Mouse (Mus musculus) neural tube, embryonic 13.5 days (tissue): ENCODE measurements around the gene Gpc6. TPM values are rescaled to one million over a fixed set of nuclear protein-coding genes. Genes with fewer than 3 reads are reported as not detected.

ENCODE experiments used
- ATAC-seq: fragments of 200-750 bp; cut with Nextera tagmentation; 2 replicates; pipeline ENCODE4 v1.8.0; 2017; ENCODE audit warnings: low read depth, mild to moderate bottlenecking, moderate TSS enrichment, moderate library complexity
- H3K27ac ChIP-seq: fragments of 300-500 bp; sonication (generic); replicated peaks from 2 replicates; pipeline ENCODE4 v1.5.1; 2015; ENCODE audit warnings: moderate library complexity, mild to moderate bottlenecking, inconsistent platforms
- H3K27me3 ChIP-seq: fragments of 300-500 bp; sonication (generic); 2 replicates; pipeline ENCODE4 v1.6.1; 2015; ENCODE audit warnings: mild to moderate bottlenecking, inconsistent platforms
- H3K36me3 ChIP-seq: fragments of 300-500 bp; sonication (generic); 2 replicates; pipeline ENCODE4 v1.6.1; 2015; ENCODE audit warnings: mild to moderate bottlenecking, inconsistent platforms
- H3K4me1 ChIP-seq: fragments of 300-500 bp; sonication (generic); replicated peaks from 2 replicates; pipeline ENCODE4 v1.6.1; 2015; ENCODE audit warnings: inconsistent platforms
- H3K4me2 ChIP-seq: fragments of 300-500 bp; sonication (generic); 2 replicates; pipeline ENCODE4 v1.6.1; 2015; ENCODE audit warnings: inconsistent platforms, mild to moderate bottlenecking, moderate library complexity
- H3K4me3 ChIP-seq: fragments of 300-500 bp; sonication (generic); 2 replicates; pipeline ENCODE4 v1.5.1; 2015; ENCODE audit warnings: mild to moderate bottlenecking, inconsistent platforms
- H3K9ac ChIP-seq: fragments of 300-500 bp; sonication (generic); 2 replicates; pipeline ENCODE4 v1.6.1; 2015; ENCODE audit warnings: moderate library complexity, mild to moderate bottlenecking, inconsistent platforms
- H3K9me3 ChIP-seq: fragments of 300-500 bp; sonication (generic); 2 replicates; pipeline ENCODE4 v1.6.1; 2016; ENCODE audit warnings: inconsistent platforms
- WGBS: fragments of 180-500 bp; shearing (Covaris S2); methylation state at CpG from one replicate; pipeline ENCODE4 v1.1.7; 2015; 5-methylcytosine and 5-hydroxymethylcytosine counted together
- polyA plus RNA-seq: library from polyadenylated mRNA; unstranded; fragments of >200 nt; fragmentation: Nextera tagmentation; extraction: Ambion mirVana; gene quantifications from 2 replicates; pipeline ENCODE4 v1.2.1, GENCODE M21; 2015

Gpc6 gene
- polyA plus RNA-seq, 1 experiment from 2014 or later = 22.1 TPM

- no peak for ATAC-seq
- Histone ChIP-seq H3K4me2 (no peak overlapping the region), H3K4me1 (peaks cover 26% of the 10 kb centered on the region), H3K27ac (no peak overlapping the region), H3K9ac (no peak overlapping the region), H3K27me3 (no peaks in the 10 kb centered on the region), H3K36me3 (no peaks in the 10 kb centered on the region), H3K4me3 (no peak overlapping the region), H3K9me3 (no peaks in the 10 kb centered on the region)
- WGBS = 19% methylated on average over 4 of the region's 4 CpGs
Measured at GRCm38 (mm10) chr14:117015333-117015922, 90.3 kb downstream of the Gpc6 start.

- Histone ChIP-seq H3K9me3 (no peaks in the 10 kb centered on the region), H3K4me3 (no peak overlapping the region), H3K4me2 (no peak overlapping the region), H3K27ac (no peak overlapping the region), H3K9ac (no peak overlapping the region), H3K4me1 (peaks cover 12% of the 10 kb centered on the region), H3K27me3 (no peaks in the 10 kb centered on the region), H3K36me3 (no peaks in the 10 kb centered on the region)
- WGBS = 65% methylated on average over 5 of the region's 5 CpGs
- ATAC-seq = no peak
Measured at GRCm38 (mm10) chr14:117022180-117022799, 97.2 kb downstream of the Gpc6 start.

- no peak for ATAC-seq
Measured at GRCm38 (mm10) chr14:117034146-117034545, 109.0 kb downstream of the Gpc6 start.

GRCm38 (mm10) chr14:117041017-117041416 lies 115.9 kb downstream of the Gpc6 start:
- peak; percentile 47; the same call in 1 of the 2 replicates for ATAC-seq
- WGBS = 57% methylated on average over 5 of the region's 5 CpGs
- Histone ChIP-seq H3K4me2 (no peak overlapping the region), H3K27me3 (no peaks in the 10 kb centered on the region), H3K9ac (no peak overlapping the region), H3K4me3 (no peak overlapping the region), H3K36me3 (no peaks in the 10 kb centered on the region), H3K27ac (no peak overlapping the region), H3K9me3 (no peaks in the 10 kb centered on the region), H3K4me1 (no peaks in the 10 kb centered on the region)

More at GRCm38 (mm10) chr14:117034146-117034545, 109.0 kb downstream of the Gpc6 start:
- H3K4me2 ChIP-seq = no peak overlapping the region
- H3K9ac ChIP-seq = no peak overlapping the region
- H3K36me3 ChIP-seq = no peaks in the 10 kb centered on the region
- H3K4me1 ChIP-seq = no peaks in the 10 kb centered on the region
- no peaks in the 10 kb centered on the region for H3K9me3 ChIP-seq
- H3K27ac ChIP-seq = no peak overlapping the region
- H3K27me3 ChIP-seq = no peaks in the 10 kb centered on the region
- H3K4me3 ChIP-seq = no peak overlapping the region
- WGBS = 76% methylated on average over 4 of the region's 4 CpGs

GRCm38 (mm10) chr14:117048951-117049350 lies 123.8 kb downstream of the Gpc6 start:
- H3K27ac ChIP-seq = no peak overlapping the region
- no peaks in the 10 kb centered on the region for H3K36me3 ChIP-seq
- ATAC-seq = no peak
- H3K4me2 ChIP-seq = no peak overlapping the region
- no peaks in the 10 kb centered on the region for H3K27me3 ChIP-seq
- 20% methylated on average over 2 of the region's 2 CpGs for WGBS
- no peaks in the 10 kb centered on the region for H3K9me3 ChIP-seq
- no peak overlapping the region for H3K4me3 ChIP-seq
- peaks cover 37% of the 10 kb centered on the region for H3K4me1 ChIP-seq
- no peak overlapping the region for H3K9ac ChIP-seq

GRCm38 (mm10) chr14:117050877-117051276 lies 125.8 kb downstream of the Gpc6 start:
- Histone ChIP-seq H3K9ac (no peak overlapping the region), H3K9me3 (no peaks in the 10 kb centered on the region), H3K4me2 (no peak overlapping the region), H3K27me3 (no peaks in the 10 kb centered on the region), H3K27ac (no peak overlapping the region), H3K4me1 (peaks cover 37% of the 10 kb centered on the region), H3K36me3 (no peaks in the 10 kb centered on the region), H3K4me3 (no peak overlapping the region)
- ATAC-seq = no peak
- 68% methylated on average over 8 of the region's 8 CpGs for WGBS

GRCm38 (mm10) chr14:117053361-117053760 lies 128.2 kb downstream of the Gpc6 start:
- H3K4me3 ChIP-seq = no peak overlapping the region
- no peak overlapping the region for H3K9ac ChIP-seq
- H3K4me1 ChIP-seq = peaks cover 37% of the 10 kb centered on the region
- no peaks in the 10 kb centered on the region for H3K27me3 ChIP-seq
- no peak overlapping the region for H3K4me2 ChIP-seq
- ATAC-seq = no peak
- no peak overlapping the region; the same call in 1 of the 2 replicates for H3K27ac ChIP-seq
- no peaks in the 10 kb centered on the region for H3K9me3 ChIP-seq
- H3K36me3 ChIP-seq = no peaks in the 10 kb centered on the region
- 50% methylated on average over 6 of the region's 6 CpGs for WGBS

- no peaks in the 10 kb centered on the region for H3K27me3 ChIP-seq
- no peak overlapping the region for H3K4me2 ChIP-seq
- WGBS = 70% methylated on average over 2 of the region's 2 CpGs
- H3K9me3 ChIP-seq = no peaks in the 10 kb centered on the region
- H3K27ac ChIP-seq = no peak overlapping the region
- H3K36me3 ChIP-seq = no peaks in the 10 kb centered on the region
- H3K9ac ChIP-seq = no peak overlapping the region
- H3K4me1 ChIP-seq = peaks cover 25% of the 10 kb centered on the region
- H3K4me3 ChIP-seq = no peak overlapping the region
- ATAC-seq = no peak
Measured at GRCm38 (mm10) chr14:117055134-117055533, 130.0 kb downstream of the Gpc6 start.

GRCm38 (mm10) chr14:117061078-117061477 lies 136.0 kb downstream of the Gpc6 start:
- Histone ChIP-seq H3K27me3 (no peaks in the 10 kb centered on the region), H3K27ac (no peak overlapping the region), H3K4me1 (0 out of 2 replicates have a peak, but pooled peaks cover 3% of the 10 kb centered on the region), H3K36me3 (no peaks in the 10 kb centered on the region), H3K4me3 (no peak overlapping the region), H3K4me2 (no peak overlapping the region), H3K9me3 (no peaks in the 10 kb centered on the region), H3K9ac (no peak overlapping the region)
- 35% methylated on average over 2 of the region's 2 CpGs for WGBS
- ATAC-seq = no peak

- Histone ChIP-seq H3K27ac (no peak overlapping the region), H3K4me2 (no peak overlapping the region), H3K4me1 (0 out of 2 replicates have a peak, but pooled peaks cover 3% of the 10 kb centered on the region), H3K9ac (no peak overlapping the region), H3K4me3 (no peak overlapping the region), H3K27me3 (no peaks in the 10 kb centered on the region), H3K36me3 (no peaks in the 10 kb centered on the region), H3K9me3 (no peaks in the 10 kb centered on the region)
- no peak for ATAC-seq
- WGBS = 64% methylated on average over 2 of the region's 2 CpGs
Measured at GRCm38 (mm10) chr14:117061527-117061926, 136.4 kb downstream of the Gpc6 start.

GRCm38 (mm10) chr14:117068179-117068578 lies 143.1 kb downstream of the Gpc6 start:
- Histone ChIP-seq H3K9me3 (no peaks in the 10 kb centered on the region), H3K4me3 (no peak overlapping the region), H3K36me3 (no peaks in the 10 kb centered on the region), H3K9ac (no peak overlapping the region), H3K27ac (no peak overlapping the region), H3K4me2 (no peak overlapping the region), H3K4me1 (no peaks in the 10 kb centered on the region), H3K27me3 (no peaks in the 10 kb centered on the region)
- WGBS = 74% methylated on average over 5 of the region's 5 CpGs
- ATAC-seq = no peak

GRCm38 (mm10) chr14:117070470-117071085 lies 145.5 kb downstream of the Gpc6 start:
- Histone ChIP-seq H3K4me1 (no peaks in the 10 kb centered on the region), H3K36me3 (no peaks in the 10 kb centered on the region), H3K4me2 (no peak overlapping the region), H3K9ac (no peak overlapping the region), H3K9me3 (no peaks in the 10 kb centered on the region), H3K27me3 (no peaks in the 10 kb centered on the region), H3K4me3 (no peak overlapping the region), H3K27ac (no peak overlapping the region)
- no peak for ATAC-seq
- WGBS = 91% methylated on average over 4 of the region's 4 CpGs
